Comparison of ENCODE assay signal across 8 mouse cellular contexts in the genomic region with DNA sequence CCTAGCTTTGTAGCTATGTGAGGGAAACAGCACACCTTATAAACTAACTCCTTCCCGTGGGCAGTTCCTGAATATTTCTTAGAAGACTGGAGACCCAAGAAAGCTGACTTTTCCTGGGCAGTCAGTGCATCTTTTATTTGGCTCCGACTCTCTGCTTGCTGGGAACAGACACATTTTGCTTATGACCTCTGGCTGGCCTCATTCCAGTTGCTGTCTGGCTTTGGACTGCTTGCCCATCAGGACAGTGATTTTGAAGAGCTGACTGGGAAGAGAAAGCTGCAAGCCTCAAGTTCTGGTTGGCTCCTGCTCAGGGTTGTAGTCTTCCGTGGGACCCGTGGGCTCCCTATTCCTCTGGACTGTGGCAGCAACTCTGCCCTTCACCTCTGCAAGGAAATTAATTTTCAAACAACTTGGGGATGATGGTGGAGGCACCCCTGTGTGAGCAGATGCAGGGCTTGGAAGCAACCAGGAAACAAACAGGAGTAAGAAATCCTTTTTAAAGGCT. TPM values are rescaled to one million over a fixed set of nuclear protein-coding genes. Genes with fewer than 3 reads are reported as not detected.
DNase-seq lines count a peak whose midpoint lies in the region; ATAC-seq and TF ChIP-seq lines count a peak whose summit lies in the region.

No protein-coding gene starts in this region.

- H3K4me1 ChIP-seq in heart, embryonic 12.5 days (replicated peaks), result peaks cover 13% of the 10 kb centered on the region
- 0 out of 2 replicates have a peak, but pooled peaks cover 5% of the 10 kb centered on the region for H3K4me1 ChIP-seq in lung, postnatal 0 days (ENCODE audit: insufficient read depth, low read depth, low read length)
- H3K4me1 ChIP-seq in hindbrain, embryonic 14.5 days (replicated peaks; ENCODE audit: control insufficient read depth, insufficient read depth, low read length), result 0 out of 2 replicates have a peak, but pooled peaks cover 4% of the 10 kb centered on the region
- peaks cover 24% of the 10 kb centered on the region for H3K4me1 ChIP-seq in neural tube, embryonic 15.5 days

- no peak overlapping the region for H3K27ac ChIP-seq in heart, embryonic 12.5 days (ENCODE audit: poor library complexity, severe bottlenecking)
- no peak overlapping the region for H3K27ac ChIP-seq in lung, postnatal 0 days (ENCODE audit: low read length)
- H3K27ac ChIP-seq in hindbrain, embryonic 14.5 days, result no peak overlapping the region
- H3K27ac ChIP-seq in neural tube, embryonic 15.5 days (replicated peaks), result no peak overlapping the region

- WGBS in heart, embryonic 12.5 days, result 42% methylated on average over 4 of the region's 4 CpGs
- WGBS in lung, postnatal 0 days, result 32% methylated on average over 4 of the region's 4 CpGs
- WGBS in hindbrain, embryonic 14.5 days, result 55% methylated on average over 4 of the region's 4 CpGs
- WGBS in neural tube, embryonic 15.5 days, result 47% methylated on average over 4 of the region's 4 CpGs

- intact Hi-C loops in heart, postnatal 25 days (cut with DNase I), result no loop called here

- peak overlapping the region; percentile 72 for H3K4me3 ChIP-seq in heart, embryonic 12.5 days
- no peak overlapping the region for H3K4me3 ChIP-seq in lung, postnatal 0 days (ENCODE audit: low read depth, low read length)
- H3K4me3 ChIP-seq in hindbrain, embryonic 14.5 days (replicated peaks; ENCODE audit: low read length), result peak overlapping the region; percentile 73
- H3K4me3 ChIP-seq in neural tube, embryonic 15.5 days (replicated peaks), result peak overlapping the region; percentile 69

- no peaks in the 10 kb centered on the region for H3K36me3 ChIP-seq in heart, embryonic 12.5 days
- no peaks in the 10 kb centered on the region for H3K36me3 ChIP-seq in lung, postnatal 0 days (ENCODE audit: insufficient read depth, low read length)
- no peaks in the 10 kb centered on the region for H3K36me3 ChIP-seq in hindbrain, embryonic 14.5 days (replicated peaks; ENCODE audit: control insufficient read depth, insufficient read depth)
- no peaks in the 10 kb centered on the region for H3K36me3 ChIP-seq in neural tube, embryonic 15.5 days

- TF ChIP-seq EP300 in lung, postnatal 0 days (IDR thresholded peaks at IDR 0.05), result no peak

- H3K9me3 ChIP-seq in heart, embryonic 12.5 days (replicated peaks), result no peaks in the 10 kb centered on the region
- no peaks in the 10 kb centered on the region for H3K9me3 ChIP-seq in lung, postnatal 0 days (ENCODE audit: low read length)
- H3K9me3 ChIP-seq in hindbrain, embryonic 14.5 days (ENCODE audit: control insufficient read depth, low read length), result no peaks in the 10 kb centered on the region
- no peaks in the 10 kb centered on the region for H3K9me3 ChIP-seq in neural tube, embryonic 15.5 days (replicated peaks)

- DNase-seq in heart, postnatal 25 days (ENCODE audit: low spot score), result no peak
- DNase-seq in lung, postnatal 0 days (ENCODE audit: low spot score), result peak; percentile 7
- no peak for DNase-seq in lung, postnatal 36 days
- no peak for DNase-seq in hindbrain, embryonic 14.5 days (ENCODE audit: low spot score)
- DNase-seq in adrenal gland, adult 2 months, result no peak
- no peak for DNase-seq in layer of hippocampus, adult 11-12 months (ENCODE audit: low spot score)

- peak overlapping the region; percentile 100; the same call in 1 of the 2 replicates for H3K4me2 ChIP-seq in heart, embryonic 12.5 days
- no peak overlapping the region for H3K4me2 ChIP-seq in lung, postnatal 0 days (replicated peaks; ENCODE audit: low read depth, low read length)
- peak overlapping the region; percentile 98 for H3K4me2 ChIP-seq in hindbrain, embryonic 14.5 days (replicated peaks)
- peak overlapping the region; percentile 88 for H3K4me2 ChIP-seq in neural tube, embryonic 15.5 days

- no peak for TF ChIP-seq CTCF in lung, postnatal 0 days (IDR thresholded peaks at IDR 0.05)

- no peak overlapping the region for H3K9ac ChIP-seq in heart, embryonic 12.5 days
- H3K9ac ChIP-seq in lung, postnatal 0 days (replicated peaks; ENCODE audit: low read depth), result no peak overlapping the region
- H3K9ac ChIP-seq in hindbrain, embryonic 14.5 days, result peak overlapping the region; percentile 69
- H3K9ac ChIP-seq in neural tube, embryonic 15.5 days (replicated peaks), result peak overlapping the region; percentile 68

- peaks cover 71% of the 10 kb centered on the region for H3K27me3 ChIP-seq in heart, embryonic 12.5 days (replicated peaks)
- peaks cover 21% of the 10 kb centered on the region for H3K27me3 ChIP-seq in lung, postnatal 0 days (replicated peaks; ENCODE audit: insufficient read depth, low read length)
- H3K27me3 ChIP-seq in hindbrain, embryonic 14.5 days (ENCODE audit: control insufficient read depth, insufficient read depth, low read length), result peaks cover 44% of the 10 kb centered on the region
- H3K27me3 ChIP-seq in neural tube, embryonic 15.5 days (replicated peaks), result peaks cover 40% of the 10 kb centered on the region

- no peak for ATAC-seq in heart, embryonic 12.5 days (ENCODE audit: insufficient number of reproducible peaks, low FRiP score)
- ATAC-seq in lung, postnatal 0 days, result no peak
- ATAC-seq in hindbrain, embryonic 14.5 days (ENCODE audit: low FRiP score), result no peak
- ATAC-seq in neural tube, embryonic 15.5 days (ENCODE audit: low FRiP score), result no peak

RNA-seq across cellular contexts. Expression of a gene that starts 1.7 kb away (rescaled TPM):
- 0.22 and 0.30 TPM in 2 replicates for polyA plus RNA-seq in heart, embryonic 12.5 days (2016; fragmentation: Nextera tagmentation; extraction: Ambion mirVana)
- total RNA-seq in heart, postnatal 25 days (2021), result not detected
- polyA plus RNA-seq in lung, postnatal 0 days (2015; fragmentation: Nextera tagmentation; extraction: Ambion mirVana), result 0.18 and 0.24 TPM in 2 replicates
- polyA plus RNA-seq in hindbrain, embryonic 14.5 days (2014; fragmentation: Nextera tagmentation; extraction: Ambion mirVana), result 2.7 and 3.5 TPM in 2 replicates
- 5.4 and 5.5 TPM in 2 replicates for polyA plus RNA-seq in neural tube, embryonic 15.5 days (2015; fragmentation: Nextera tagmentation; extraction: Ambion mirVana)
- 1 to 10 TPM; 1.2 to 1.4 TPM for total RNA-seq in adrenal gland, adult 2 months (2021)
- 0.25 and 0.38 TPM in 2 replicates for polyA plus RNA-seq in adrenal gland, adult 2 months (2012; rRNA removed)

RNA-seq across cellular contexts. Expression of a gene that starts 56.4 kb away (rescaled TPM):
- polyA plus RNA-seq in heart, embryonic 12.5 days (2016; fragmentation: Nextera tagmentation; extraction: Ambion mirVana), result not detected in 2 replicates
- total RNA-seq in heart, postnatal 25 days (2021), result 1 to 10 TPM; 1.9 to 2.2 TPM
- polyA plus RNA-seq in lung, postnatal 0 days (2015; fragmentation: Nextera tagmentation; extraction: Ambion mirVana), result 0.30 and 0.39 TPM in 2 replicates
- polyA plus RNA-seq in hindbrain, embryonic 14.5 days (2014; fragmentation: Nextera tagmentation; extraction: Ambion mirVana), result not detected in 2 replicates
- 0.17 and 0.20 TPM in 2 replicates for polyA plus RNA-seq in neural tube, embryonic 15.5 days (2015; fragmentation: Nextera tagmentation; extraction: Ambion mirVana)
- total RNA-seq in adrenal gland, adult 2 months (2021), result 1 to 10 TPM; 6.1 to 6.2 TPM
- polyA plus RNA-seq in adrenal gland, adult 2 months (2012; rRNA removed), result 1.2 and 2.3 TPM in 2 replicates

Comparison
In these comparisons a context has a peak if more than half of its experiments do, and no peak if none do; other contexts are left out.
1. H3K9ac ChIP-seq: peak in hindbrain, embryonic 14.5 days (single experiment) and neural tube, embryonic 15.5 days (single experiment); none in heart, embryonic 12.5 days (single experiment) and lung, postnatal 0 days (single experiment).